Mouse (Mus musculus) midbrain, embryonic 11.5 days (tissue): ENCODE measurements at regions not wholly inside any gene's neighbourhood (a gene's known extent, or its start where the extent isn't known, plus 50 kb on each side); places are given as distances from the start of the nearest gene placed in this dataset.
A peak's percentile ranks its signal among the peaks of the same experiment; 100 is the strongest.

Experiments used
- ATAC-seq: fragments of 200-750 bp; cut with Nextera tagmentation; 2 replicates; pipeline ENCODE4 v1.8.0; 2017; ENCODE audit warnings: moderate TSS enrichment, moderate library complexity; ENCODE audit not compliant: low FRiP score
- DNase-seq: peaks from one replicate; pipeline ENCODE4 v3.0.0; 2015; ENCODE audit warnings: low spot score; ENCODE audit errors: missing footprints
- H3K27ac ChIP-seq: fragments of 300-500 bp; sonication (generic); 2 replicates; pipeline ENCODE4 v1.5.1; 2014; ENCODE audit warnings: low read depth, low read length
- H3K27me3 ChIP-seq: fragments of 300-500 bp; sonication (generic); 2 replicates; pipeline ENCODE4 v1.6.1; 2014; ENCODE audit warnings: mild to moderate bottlenecking, low read length, moderate library complexity, mixed read lengths; ENCODE audit not compliant: control insufficient read depth, insufficient read depth
- H3K36me3 ChIP-seq: fragments of 300-500 bp; sonication (generic); 2 replicates; pipeline ENCODE4 v1.6.1; 2014; ENCODE audit warnings: mild to moderate bottlenecking, low read length, moderate library complexity, mixed read lengths; ENCODE audit not compliant: control insufficient read depth, insufficient read depth
- H3K4me1 ChIP-seq: fragments of 300-500 bp; sonication (generic); 2 replicates; pipeline ENCODE4 v1.6.1; 2014; ENCODE audit warnings: low read length; ENCODE audit not compliant: control insufficient read depth, insufficient read depth
- H3K4me2 ChIP-seq: fragments of 300-500 bp; sonication (generic); 2 replicates; pipeline ENCODE4 v1.6.1; 2014; ENCODE audit warnings: mild to moderate bottlenecking, moderate library complexity
- H3K4me3 ChIP-seq: fragments of 300-500 bp; sonication (generic); 2 replicates; pipeline ENCODE4 v1.5.1; 2014; ENCODE audit warnings: low read depth, low read length
- H3K9ac ChIP-seq: fragments of 300-500 bp; sonication (generic); 2 replicates; pipeline ENCODE4 v1.6.1; 2014; ENCODE audit warnings: low read length
- H3K9me3 ChIP-seq: fragments of 300-500 bp; sonication (generic); 2 replicates; pipeline ENCODE4 v1.6.1; 2016; ENCODE audit warnings: low read length; ENCODE audit not compliant: control insufficient read depth
- WGBS: fragments of 180-500 bp; shearing (Covaris S2); extraction: QIAGEN DNeasy Blood & Tissue Kit; methylation state at CpG from one replicate; pipeline ENCODE4 v1.1.7; 2014; 5-methylcytosine and 5-hydroxymethylcytosine counted together

- Histone ChIP-seq H3K9ac (no peak overlapping the region), H3K9me3 (no peaks in the 10 kb centered on the region), H3K4me1 (no peaks in the 10 kb centered on the region), H3K4me2 (no peak overlapping the region), H3K4me3 (no peak overlapping the region), H3K27me3 (no peaks in the 10 kb centered on the region), H3K27ac (no peak overlapping the region), H3K36me3 (no peaks in the 10 kb centered on the region)
- no peak for ATAC-seq
- 70% methylated on average over 4 of the region's 4 CpGs for WGBS
- DNase-seq: no peak
These were observed 430.2 kb downstream of the Atp23 start for GRCm38 (mm10) chr10:126470838-126471491.

GRCm38 (mm10) chr10:126462770-126463169 lies 438.4 kb downstream of the Atp23 start:
- Histone ChIP-seq H3K4me3 (no peak overlapping the region), H3K4me1 (no peaks in the 10 kb centered on the region), H3K9ac (no peak overlapping the region), H3K9me3 (no peaks in the 10 kb centered on the region), H3K4me2 (no peak overlapping the region), H3K27me3 (no peaks in the 10 kb centered on the region), H3K27ac (no peak overlapping the region), H3K36me3 (no peaks in the 10 kb centered on the region)
- 88% methylated on average over 1 of the region's 1 CpGs for WGBS
- ATAC-seq (no peak), DNase-seq (no peak)

GRCm38 (mm10) chr10:126458523-126458922 lies 442.6 kb downstream of the Atp23 start:
- DNase-seq: no peak
- Histone ChIP-seq H3K9ac (no peak overlapping the region), H3K9me3 (no peaks in the 10 kb centered on the region), H3K36me3 (no peaks in the 10 kb centered on the region), H3K4me1 (no peaks in the 10 kb centered on the region), H3K4me2 (no peak overlapping the region), H3K27ac (no peak overlapping the region), H3K4me3 (no peak overlapping the region), H3K27me3 (no peaks in the 10 kb centered on the region)
- no peak for ATAC-seq
- WGBS: 85% methylated on average over 5 of the region's 5 CpGs

GRCm38 (mm10) chr10:126452757-126453528 lies 448.2 kb downstream of the Atp23 start:
- no peak overlapping the region for H3K27ac ChIP-seq
- peaks cover 3% of the 10 kb centered on the region; the same call in 1 of the 2 replicates for H3K4me1 ChIP-seq
- no peaks in the 10 kb centered on the region for H3K36me3 ChIP-seq
- H3K4me2 ChIP-seq: no peak overlapping the region; the same call in 1 of the 2 replicates
- H3K9me3 ChIP-seq: no peaks in the 10 kb centered on the region
- H3K9ac ChIP-seq: no peak overlapping the region
- 55% methylated on average over 15 of the region's 15 CpGs for WGBS
- DNase-seq (peak; percentile 87), ATAC-seq (peak; percentile 46; the same call in 1 of the 2 replicates)
- H3K27me3 ChIP-seq: no peaks in the 10 kb centered on the region
- H3K4me3 ChIP-seq: no peak overlapping the region

GRCm38 (mm10) chr10:126452057-126452622 lies 449.0 kb downstream of the Atp23 start:
- no peak overlapping the region for H3K4me2 ChIP-seq
- H3K9me3 ChIP-seq: no peaks in the 10 kb centered on the region
- no peak overlapping the region for H3K9ac ChIP-seq
- H3K4me3 ChIP-seq: no peak overlapping the region
- no peaks in the 10 kb centered on the region for H3K27me3 ChIP-seq
- H3K27ac ChIP-seq: no peak overlapping the region
- ATAC-seq (no peak), DNase-seq (no peak)
- peaks cover 3% of the 10 kb centered on the region; the same call in 1 of the 2 replicates for H3K4me1 ChIP-seq
- no peaks in the 10 kb centered on the region for H3K36me3 ChIP-seq
- WGBS: 78% methylated on average over 10 of the region's 10 CpGs

- H3K4me3 ChIP-seq: no peak overlapping the region
- no peak overlapping the region for H3K27ac ChIP-seq
- no peak overlapping the region for H3K9ac ChIP-seq
- DNase-seq (no peak), ATAC-seq (no peak)
- H3K36me3 ChIP-seq: no peaks in the 10 kb centered on the region
- no peaks in the 10 kb centered on the region for H3K27me3 ChIP-seq
- no peak overlapping the region for H3K4me2 ChIP-seq
- H3K9me3 ChIP-seq: no peaks in the 10 kb centered on the region
- no peaks in the 10 kb centered on the region for H3K4me1 ChIP-seq
These were observed 465.3 kb downstream of the Lrig3 start for GRCm38 (mm10) chr10:126431222-126431621.

GRCm38 (mm10) chr10:126430346-126430745 lies 464.4 kb downstream of the Lrig3 start:
- 93% methylated on average over 8 of the region's 8 CpGs for WGBS
- no peaks in the 10 kb centered on the region for H3K9me3 ChIP-seq
- DNase-seq (no peak), ATAC-seq (no peak)
- no peak overlapping the region for H3K27ac ChIP-seq
- H3K36me3 ChIP-seq: no peaks in the 10 kb centered on the region
- no peak overlapping the region for H3K4me3 ChIP-seq
- no peak overlapping the region for H3K9ac ChIP-seq
- H3K27me3 ChIP-seq: no peaks in the 10 kb centered on the region
- no peak overlapping the region for H3K4me2 ChIP-seq
- no peaks in the 10 kb centered on the region for H3K4me1 ChIP-seq

- ATAC-seq (no peak), DNase-seq (no peak)
- Histone ChIP-seq H3K9ac (no peak overlapping the region), H3K27ac (no peak overlapping the region), H3K4me2 (no peak overlapping the region), H3K27me3 (no peaks in the 10 kb centered on the region), H3K36me3 (no peaks in the 10 kb centered on the region), H3K4me1 (no peaks in the 10 kb centered on the region), H3K9me3 (no peaks in the 10 kb centered on the region), H3K4me3 (no peak overlapping the region)
- 64% methylated on average over 1 of the region's 1 CpGs for WGBS
These were observed 463.5 kb downstream of the Lrig3 start for GRCm38 (mm10) chr10:126429502-126429901.

GRCm38 (mm10) chr10:126422066-126422465 lies 456.1 kb downstream of the Lrig3 start:
- no peak for DNase-seq
- Histone ChIP-seq H3K9me3 (no peaks in the 10 kb centered on the region), H3K9ac (no peak overlapping the region), H3K4me1 (no peaks in the 10 kb centered on the region), H3K4me2 (no peak overlapping the region), H3K27ac (no peak overlapping the region), H3K27me3 (no peaks in the 10 kb centered on the region), H3K4me3 (no peak overlapping the region), H3K36me3 (no peaks in the 10 kb centered on the region)
- WGBS: 74% methylated on average over 6 of the region's 6 CpGs
- no peak for ATAC-seq
